8 mouse cellular contexts compared by ENCODE assay signal in the genomic region with DNA sequence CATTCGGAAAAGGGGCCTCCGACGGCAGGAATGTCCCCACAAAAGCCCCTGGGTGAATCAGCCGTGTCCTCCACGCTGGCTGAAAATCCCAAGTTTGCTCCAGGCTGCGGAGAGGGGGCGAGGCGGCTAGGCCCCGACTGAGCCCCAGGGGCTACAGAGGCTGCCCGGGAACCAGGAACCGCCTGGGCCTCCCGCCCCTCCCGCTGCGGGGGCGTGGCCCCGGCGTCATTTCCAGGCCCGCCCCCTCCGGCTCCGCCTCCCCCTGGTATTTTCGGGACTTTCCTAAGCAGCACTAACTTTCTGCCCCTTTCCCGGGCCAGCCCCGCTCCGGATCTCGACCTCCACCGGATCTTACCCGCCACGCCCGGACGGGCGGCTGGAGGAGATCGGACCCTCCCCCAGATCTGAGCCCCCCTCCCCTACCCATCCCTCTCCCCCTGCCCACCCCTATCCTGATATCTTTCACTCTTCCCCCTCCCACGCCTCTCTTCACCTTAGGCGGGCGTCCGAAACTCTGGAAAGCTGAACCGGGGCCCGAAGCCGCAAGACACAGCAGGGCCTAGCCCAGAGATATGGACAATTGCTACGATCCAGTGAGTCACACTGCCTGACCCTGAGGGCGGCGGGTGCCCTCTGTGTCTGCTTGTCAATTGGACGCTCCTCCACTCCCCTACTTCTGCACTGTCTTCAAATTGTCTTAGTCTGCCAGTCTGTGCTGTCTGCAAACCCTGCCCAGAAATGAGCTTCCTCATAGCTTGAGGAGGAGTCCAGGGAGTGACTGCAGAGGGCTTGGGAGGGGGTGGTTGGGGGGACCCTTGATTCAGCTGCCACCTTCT. TPM values are rescaled to one million over a fixed set of nuclear protein-coding genes. Genes with fewer than 3 reads are reported as not detected.
DNase-seq lines count a peak whose midpoint lies in the region; ATAC-seq and TF ChIP-seq lines count a peak whose summit lies in the region.

No protein-coding gene starts in this region.

- H3K27ac ChIP-seq in bone marrow, adult 2 months (ENCODE audit: control insufficient read depth, insufficient read depth, low read depth, low read length, poor library complexity), result peak overlapping the region; percentile 87
- H3K27ac ChIP-seq in forebrain, embryonic 11.5 days (ENCODE audit: low read depth, low read length), result no peak overlapping the region

- TF ChIP-seq CTCF in G1E (IDR thresholded peaks at IDR 0.05; ENCODE audit: low read depth, low read length), result no peak
- TF ChIP-seq CTCF in bone marrow, adult 2 months (IDR thresholded peaks at IDR 0.05; ENCODE audit: control insufficient read depth, insufficient read depth, low read length), result no peak

- H3K4me3 ChIP-seq in G1E (ENCODE audit: low read depth, low read length), result peak overlapping the region; percentile 89
- peak overlapping the region; percentile 90 for H3K4me3 ChIP-seq in bone marrow, adult 2 months (replicated peaks; ENCODE audit: control insufficient read depth, low read depth, low read length)
- H3K4me3 ChIP-seq in forebrain, embryonic 11.5 days (ENCODE audit: low read depth, low read length), result peak overlapping the region; percentile 57

- peak overlapping the region; percentile 91 for H3K4me2 ChIP-seq in forebrain, embryonic 11.5 days (ENCODE audit: low read depth, low read length, severe bottlenecking)

- intact Hi-C loops in heart, postnatal 25 days (cut with DNase I), result no loop called here

- ATAC-seq in G1E (ENCODE audit: extremely low read depth, insufficient number of reproducible peaks, low FRiP score, poor library complexity, severe bottlenecking), result 0 out of 2 replicates have a peak, but pooled peaks have one; percentile 37
- ATAC-seq in forebrain, embryonic 11.5 days (replicated peaks; ENCODE audit: low FRiP score), result peak; percentile 57

- peaks cover 50% of the 10 kb centered on the region for H3K36me3 ChIP-seq in G1E (replicated peaks)
- H3K36me3 ChIP-seq in forebrain, embryonic 11.5 days (ENCODE audit: control insufficient read depth, insufficient read depth, low read length), result no peaks in the 10 kb centered on the region

- H3K9me3 ChIP-seq in G1E (replicated peaks), result no peaks in the 10 kb centered on the region
- no peaks in the 10 kb centered on the region for H3K9me3 ChIP-seq in forebrain, embryonic 11.5 days (ENCODE audit: control insufficient read depth, low read length)

- TF ChIP-seq POLR2A in bone marrow, adult 2 months (IDR thresholded peaks at IDR 0.05; ENCODE audit: borderline replicate concordance, control insufficient read depth, low read depth, low read length), result peak; percentile 82; the same call in 1 of the 2 replicates

- peaks cover 63% of the 10 kb centered on the region for H3K4me1 ChIP-seq in G1E (ENCODE audit: insufficient read depth, low read depth, low read length)
- peaks cover 3% of the 10 kb centered on the region for H3K4me1 ChIP-seq in bone marrow, adult 2 months (ENCODE audit: control insufficient read depth, insufficient read depth, low read length)
- H3K4me1 ChIP-seq in forebrain, embryonic 11.5 days (replicated peaks; ENCODE audit: control insufficient read depth, insufficient read depth, low read length), result peaks cover 10% of the 10 kb centered on the region

- peak overlapping the region; percentile 61 for H3K9ac ChIP-seq in forebrain, embryonic 11.5 days (ENCODE audit: low read length)

- DNase-seq in G1E (ENCODE audit: low spot score), result peak; percentile 92
- peak; percentile 92 for DNase-seq in forebrain, embryonic 11.5 days (ENCODE audit: low spot score)
- DNase-seq in heart, postnatal 25 days (ENCODE audit: low spot score), result peak; percentile 79
- DNase-seq in large intestine, adult 2 months (ENCODE audit: low read depth, low spot score), result peak; percentile 63
- peak; percentile 94 for DNase-seq in lung, postnatal 36 days
- DNase-seq in ovary, postnatal 36 days (ENCODE audit: low spot score), result peak; percentile 89
- peak; percentile 89 for DNase-seq in urinary bladder, postnatal 14 days (ENCODE audit: low spot score)

- under 1% methylated on average over 43 of the region's 43 CpGs for WGBS in bone marrow, adult 2 months
- WGBS in forebrain, embryonic 11.5 days, result under 1% methylated on average over 42 of the region's 43 CpGs
- WGBS in large intestine, adult 2 months, result under 1% methylated on average over 41 of the region's 43 CpGs

- H3K27me3 ChIP-seq in G1E (ENCODE audit: insufficient read depth, low read length), result peaks cover under 1% of the 10 kb centered on the region; the same call in 1 of the 2 replicates
- H3K27me3 ChIP-seq in forebrain, embryonic 11.5 days (ENCODE audit: control insufficient read depth, insufficient read depth, low read length), result peaks cover 24% of the 10 kb centered on the region

RNA-seq across cellular contexts. Expression of gene Nfkb2, which starts 1.5 kb away (rescaled TPM):
- total RNA-seq in G1E (2014; fragmentation: Nextera tagmentation) (11.3 and 12.6 TPM in 2 replicates), G1E (2017) (9.7 and 12.5 TPM in 2 replicates)
- 40.4 and 40.8 TPM in 2 replicates for polyA plus RNA-seq in G1E (2012)
- 10.3 and 24.3 TPM in 2 replicates for polyA plus RNA-seq in bone marrow, adult 2 months (2011; ENCODE audit: insufficient read depth, insufficient read length, low replicate concordance, missing spikeins)
- 4.1 and 4.2 TPM in 2 replicates for polyA plus RNA-seq in forebrain, embryonic 11.5 days (2014; fragmentation: Nextera tagmentation; extraction: Ambion mirVana)
- total RNA-seq in heart, postnatal 25 days (2021), result 10 to 100 TPM; 17.2 to 18.8 TPM
- 40.8 and 47.2 TPM in 2 replicates for polyA plus RNA-seq in large intestine, adult 2 months (2012; rRNA removed)

RNA-seq across cellular contexts. Expression of gene Psd, which starts 21.3 kb away (rescaled TPM):
- total RNA-seq in G1E (2014; fragmentation: Nextera tagmentation) (1.6 TPM in 1 of 2 replicates, not detected in the other), G1E (2017) (0.23 and 1.1 TPM in 2 replicates)
- polyA plus RNA-seq in G1E (2012), result 0.41 and 0.74 TPM in 2 replicates
- 1.1 and 4.8 TPM in 2 replicates for polyA plus RNA-seq in bone marrow, adult 2 months (2011; ENCODE audit: insufficient read depth, insufficient read length, low replicate concordance, missing spikeins)
- 10.7 and 11.3 TPM in 2 replicates for polyA plus RNA-seq in forebrain, embryonic 11.5 days (2014; fragmentation: Nextera tagmentation; extraction: Ambion mirVana)
- 1 to 10 TPM; 1.2 to 1.3 TPM for total RNA-seq in heart, postnatal 25 days (2021)
- 29.0 and 38.8 TPM in 2 replicates for polyA plus RNA-seq in large intestine, adult 2 months (2012; rRNA removed)

RNA-seq across cellular contexts. Expression of gene Fbxl15, which starts 22.3 kb away (rescaled TPM):
- total RNA-seq in G1E (2014; fragmentation: Nextera tagmentation) (2.0 and 2.2 TPM in 2 replicates), G1E (2017) (2.5 and 3.8 TPM in 2 replicates)
- 15.2 and 16.5 TPM in 2 replicates for polyA plus RNA-seq in G1E (2012)
- polyA plus RNA-seq in bone marrow, adult 2 months (2011; ENCODE audit: insufficient read depth, insufficient read length, low replicate concordance, missing spikeins), result 1.2 and 3.0 TPM in 2 replicates
- polyA plus RNA-seq in forebrain, embryonic 11.5 days (2014; fragmentation: Nextera tagmentation; extraction: Ambion mirVana), result 22.5 and 25.8 TPM in 2 replicates
- 1 to 10 TPM; 5.2 to 6.0 TPM for total RNA-seq in heart, postnatal 25 days (2021)
- 14.5 and 19.4 TPM in 2 replicates for polyA plus RNA-seq in large intestine, adult 2 months (2012; rRNA removed)

RNA-seq across cellular contexts. Expression of gene Cuedc2, which starts 32.9 kb away (rescaled TPM):
- total RNA-seq in G1E (2014; fragmentation: Nextera tagmentation) (39.2 and 73.6 TPM in 2 replicates), G1E (2017) (142 and 148 TPM in 2 replicates)
- polyA plus RNA-seq in G1E (2012), result 124 and 147 TPM in 2 replicates
- polyA plus RNA-seq in bone marrow, adult 2 months (2011; ENCODE audit: insufficient read depth, insufficient read length, low replicate concordance, missing spikeins), result 74.9 and 161 TPM in 2 replicates
- polyA plus RNA-seq in forebrain, embryonic 11.5 days (2014; fragmentation: Nextera tagmentation; extraction: Ambion mirVana), result 217 and 242 TPM in 2 replicates
- total RNA-seq in heart, postnatal 25 days (2021), result 10 to 100 TPM; 80.9 to 87.7 TPM
- polyA plus RNA-seq in large intestine, adult 2 months (2012; rRNA removed), result 46.7 and 47.9 TPM in 2 replicates

RNA-seq across cellular contexts. Expression of gene Mfsd13a, which starts 35.3 kb away (rescaled TPM):
- total RNA-seq in G1E (2014; fragmentation: Nextera tagmentation) (not detected in 2 replicates), G1E (2017) (not detected in 2 replicates)
- polyA plus RNA-seq in G1E (2012), result 0.08 and 0.20 TPM in 2 replicates
- polyA plus RNA-seq in bone marrow, adult 2 months (2011; ENCODE audit: insufficient read depth, insufficient read length, low replicate concordance, missing spikeins), result 5.1 and 14.9 TPM in 2 replicates
- polyA plus RNA-seq in forebrain, embryonic 11.5 days (2014; fragmentation: Nextera tagmentation; extraction: Ambion mirVana), result 7.9 and 8.6 TPM in 2 replicates
- 1 to 10 TPM; 1.9 to 2.3 TPM for total RNA-seq in heart, postnatal 25 days (2021)
- polyA plus RNA-seq in large intestine, adult 2 months (2012; rRNA removed), result 23.1 and 26.0 TPM in 2 replicates
